Mouse (Mus musculus) lung, postnatal 0 days (tissue): Measurements from ENCODE around the gene P3h3. TPM values are rescaled to one million over a fixed set of nuclear protein-coding genes. Genes with fewer than 3 reads are reported as not detected.
"Not testable (repeated sequence)": the region's sequence is repeated elsewhere in the genome, so short reads cannot be mapped to it uniquely, and the experiment has no call there.

Source experiments
- ATAC-seq: fragments of 200-750 bp; cut with Nextera tagmentation; 2 replicates; pipeline ENCODE4 v1.8.0; 2017; ENCODE audit warnings: moderate library complexity
- DNase-seq: peaks from one replicate; pipeline ENCODE4 v3.0.0-alpha.2; 2016; ENCODE audit warnings: low spot score
- H3K27ac ChIP-seq: fragments of 300-500 bp; sonication (generic); 2 replicates; pipeline ENCODE4 v1.5.1; 2014; ENCODE audit warnings: antibody characterized with exemption, mild to moderate bottlenecking, low read length, mixed read lengths
- H3K27me3 ChIP-seq: fragments of 300-500 bp; sonication (generic); replicated peaks from 2 replicates; pipeline ENCODE4 v1.6.1; 2014; ENCODE audit warnings: low read length, mixed read lengths; ENCODE audit not compliant: insufficient read depth
- H3K36me3 ChIP-seq: fragments of 300-500 bp; sonication (generic); 2 replicates; pipeline ENCODE4 v1.6.1; 2014; ENCODE audit warnings: low read length, mixed read lengths; ENCODE audit not compliant: insufficient read depth
- H3K4me1 ChIP-seq: fragments of 300-500 bp; sonication (generic); 2 replicates; pipeline ENCODE4 v1.6.1; 2014; ENCODE audit warnings: antibody characterized with exemption, low read depth, low read length, mixed read lengths; ENCODE audit not compliant: insufficient read depth
- H3K4me2 ChIP-seq: fragments of 300-500 bp; sonication (generic); replicated peaks from 2 replicates; pipeline ENCODE4 v1.6.1; 2014; ENCODE audit warnings: low read depth, mild to moderate bottlenecking, low read length, moderate library complexity, mixed read lengths
- H3K4me3 ChIP-seq: fragments of 300-500 bp; sonication (generic); 2 replicates; pipeline ENCODE4 v1.5.1; 2014; ENCODE audit warnings: low read depth, low read length
- H3K9ac ChIP-seq: fragments of 300-500 bp; sonication (generic); replicated peaks from 2 replicates; pipeline ENCODE4 v1.6.1; 2014; ENCODE audit warnings: low read depth, mild to moderate bottlenecking
- H3K9me3 ChIP-seq: fragments of 300-500 bp; sonication (generic); 2 replicates; pipeline ENCODE4 v1.6.1; 2016; ENCODE audit warnings: low read length, mixed read lengths
- CTCF ChIP-seq: IDR thresholded peaks from 2 replicates; pipeline ENCODE4 v1.5.1; 2016; ENCODE audit warnings: antibody characterized with exemption, mild to moderate bottlenecking
- EP300 ChIP-seq: IDR thresholded peaks from 2 replicates; pipeline ENCODE4 v1.6.1; 2016; ENCODE audit warnings: antibody characterized with exemption, mild to moderate bottlenecking, control low read depth
- WGBS: fragments of 180-500 bp; shearing (Covaris S2); extraction: QIAGEN DNeasy Blood & Tissue Kit; methylation state at CpG from one replicate; pipeline ENCODE4 v1.1.7; 2014; 5-methylcytosine and 5-hydroxymethylcytosine counted together
- polyA plus RNA-seq: library from polyadenylated mRNA; unstranded; fragments of >200 nt; fragmentation: Nextera tagmentation; extraction: Ambion mirVana; gene quantifications from 2 replicates; pipeline ENCODE4 v1.2.1, GENCODE M21; 2015

Gene P3h3
- polyA plus RNA-seq, 1 experiment from 2014 or later: 8.4 TPM

GRCm38 (mm10) chr6:124812848-124813247 is 44.7 kb downstream of the P3h3 start:
- H3K27ac ChIP-seq: 0 out of 2 replicates have a peak overlapping the region, but pooled peaks have one; percentile 67
- H3K4me2 ChIP-seq: peak overlapping the region; percentile 84
- no peak for DNase-seq
- no peak for ATAC-seq
- no peaks in the 10 kb centered on the region for H3K27me3 ChIP-seq
- H3K4me1 ChIP-seq: peaks cover 10% of the 10 kb centered on the region; the same call in 1 of the 2 replicates
- H3K36me3 ChIP-seq: 0 out of 2 replicates have a peak, but pooled peaks cover 5% of the 10 kb centered on the region
- WGBS: 21% methylated on average over 9 of the region's 9 CpGs
- TF ChIP-seq EP300 (no peak), CTCF (no peak)
- H3K4me3 ChIP-seq: peak overlapping the region; percentile 52
- H3K9me3 ChIP-seq: no peaks in the 10 kb centered on the region
- peak overlapping the region; percentile 50; the same call in 1 of the 2 replicates for H3K9ac ChIP-seq

- ATAC-seq: no peak
- Histone ChIP-seq H3K4me2 (peak overlapping the region; percentile 84; the same call in 1 of the 2 replicates), H3K4me3 (no peak overlapping the region), H3K27ac (no peak overlapping the region), H3K9ac (no peak overlapping the region), H3K4me1 (peaks cover 10% of the 10 kb centered on the region; the same call in 1 of the 2 replicates), H3K9me3 (no peaks in the 10 kb centered on the region), H3K36me3 (no peaks in the 10 kb centered on the region), H3K27me3 (no peaks in the 10 kb centered on the region)
- WGBS: 72% methylated on average over 24 of the region's 24 CpGs
- no peak for DNase-seq
- TF ChIP-seq CTCF: no peak
- TF ChIP-seq EP300: no peak
These were observed 45.6 kb downstream of the P3h3 start for GRCm38 (mm10) chr6:124811701-124812560.

GRCm38 (mm10) chr6:124811403-124811665 is 46.2 kb downstream of the P3h3 start:
- H3K4me2 ChIP-seq: no peak overlapping the region
- TF ChIP-seq CTCF (no peak), EP300 (no peak)
- no peak overlapping the region for H3K4me3 ChIP-seq
- no peaks in the 10 kb centered on the region for H3K27me3 ChIP-seq
- DNase-seq (no peak), ATAC-seq (no peak)
- H3K9me3 ChIP-seq: no peaks in the 10 kb centered on the region
- no peak overlapping the region for H3K9ac ChIP-seq
- H3K27ac ChIP-seq: no peak overlapping the region
- H3K36me3 ChIP-seq: no peaks in the 10 kb centered on the region
- WGBS: 63% methylated on average over 4 of the region's 4 CpGs
- peaks cover 12% of the 10 kb centered on the region for H3K4me1 ChIP-seq

- WGBS: 74% methylated on average over 9 of the region's 11 CpGs
- not testable (repeated sequence) for H3K9me3 ChIP-seq, DNase-seq, H3K27me3 ChIP-seq, H3K4me2 ChIP-seq, ATAC-seq, H3K27ac ChIP-seq, H3K4me3 ChIP-seq, H3K9ac ChIP-seq, H3K36me3 ChIP-seq
- peaks cover 13% of the 10 kb centered on the region for H3K4me1 ChIP-seq
These were observed 46.8 kb downstream of the P3h3 start for GRCm38 (mm10) chr6:124810566-124811402.

- H3K36me3 ChIP-seq: no peaks in the 10 kb centered on the region
- TF ChIP-seq EP300 (no peak), CTCF (no peak)
- H3K27me3 ChIP-seq: no peaks in the 10 kb centered on the region
- no peak for ATAC-seq
- 39% methylated on average over 14 of the region's 14 CpGs for WGBS
- no peak overlapping the region for H3K27ac ChIP-seq
- peak overlapping the region; percentile 76 for H3K9ac ChIP-seq
- H3K9me3 ChIP-seq: no peaks in the 10 kb centered on the region
- peak overlapping the region; percentile 97 for H3K4me2 ChIP-seq
- peaks cover 16% of the 10 kb centered on the region for H3K4me1 ChIP-seq
- peak overlapping the region; percentile 77 for H3K4me3 ChIP-seq
- no peak for DNase-seq
These were observed 47.6 kb downstream of the P3h3 start for GRCm38 (mm10) chr6:124809775-124810538.
